ENCODE assay signal across 8 mouse cellular contexts in genomic region chr12:17184303-17184775, GRCm38 (mm10). TPM values are rescaled to one million over a fixed set of nuclear protein-coding genes. Genes with fewer than 3 reads are reported as not detected.
DNase-seq lines count a peak whose midpoint lies in the region; ATAC-seq lines count a peak whose summit lies in the region.

No protein-coding gene starts in this region.

- WGBS in heart, embryonic 15.5 days: 11% methylated on average over 7 of the region's 7 CpGs
- 33% methylated on average over 7 of the region's 7 CpGs for WGBS in neural tube, embryonic 11.5 days

- H3K9ac ChIP-seq in heart, embryonic 15.5 days: no peak overlapping the region
- no peak overlapping the region for H3K9ac ChIP-seq in neural tube, embryonic 11.5 days (ENCODE audit: low read length)

- peaks cover 6% of the 10 kb centered on the region for H3K4me1 ChIP-seq in heart, embryonic 15.5 days (replicated peaks)
- H3K4me1 ChIP-seq in neural tube, embryonic 11.5 days (ENCODE audit: control insufficient read depth, insufficient read depth, low read length): no peaks in the 10 kb centered on the region

- intact Hi-C loops in gastrocnemius, postnatal 14 days (cut with DNase I; ENCODE audit: low total_unique reads): no loop called here
- intact Hi-C loops in left cerebral cortex, postnatal 14 days (cut with DNase I): no loop called here

- DNase-seq in gastrocnemius, postnatal 14 days: peak; percentile 41
- DNase-seq in gastrocnemius, postnatal 10 days: no peak
- DNase-seq in embryo, embryonic 11 days: peak; percentile 63
- DNase-seq in left cerebral cortex, postnatal 14 days (ENCODE audit: low spot score in 2 of 2): peak; percentile 43 to 48
- peak; percentile 42 for DNase-seq in neural tube, embryonic 11.5 days (ENCODE audit: low spot score)
- DNase-seq in cerebellum, postnatal 4 days (ENCODE audit: low spot score in 2 of 2): no peak

- H3K27me3 ChIP-seq in heart, embryonic 15.5 days: peaks cover 7% of the 10 kb centered on the region; the same call in 1 of the 2 replicates
- H3K27me3 ChIP-seq in neural tube, embryonic 11.5 days (ENCODE audit: control insufficient read depth, insufficient read depth, low read length): no peaks in the 10 kb centered on the region

- H3K9me3 ChIP-seq in heart, embryonic 15.5 days (replicated peaks): no peaks in the 10 kb centered on the region
- no peaks in the 10 kb centered on the region for H3K9me3 ChIP-seq in neural tube, embryonic 11.5 days (ENCODE audit: control insufficient read depth, low read length)

- H3K4me3 ChIP-seq in heart, embryonic 15.5 days: peak overlapping the region; percentile 23; the same call in 1 of the 2 replicates
- H3K4me3 ChIP-seq in neural tube, embryonic 11.5 days (ENCODE audit: low read depth, low read length): no peak overlapping the region

- H3K36me3 ChIP-seq in heart, embryonic 15.5 days: no peaks in the 10 kb centered on the region
- no peaks in the 10 kb centered on the region for H3K36me3 ChIP-seq in neural tube, embryonic 11.5 days (ENCODE audit: control insufficient read depth, insufficient read depth, low read length)

- ATAC-seq in heart, embryonic 15.5 days (replicated peaks; ENCODE audit: insufficient number of reproducible peaks, insufficient read depth, low FRiP score, low read depth): peak; percentile 85
- ATAC-seq in neural tube, embryonic 11.5 days (ENCODE audit: insufficient read depth, low FRiP score, low TSS enrichment): peak; percentile 48; the same call in 1 of the 2 replicates
- ATAC-seq in CD4-positive, CD25-positive, alpha-beta regulatory T cell, adult 4 months: no peak

- peak overlapping the region; percentile 61 for H3K27ac ChIP-seq in heart, embryonic 15.5 days
- H3K27ac ChIP-seq in neural tube, embryonic 11.5 days (ENCODE audit: low read depth, low read length): no peak overlapping the region

- peak overlapping the region; percentile 51 for H3K4me2 ChIP-seq in heart, embryonic 15.5 days
- H3K4me2 ChIP-seq in neural tube, embryonic 11.5 days (ENCODE audit: low read depth): no peak overlapping the region

RNA-seq across cellular contexts. Expression of gene Kcnf1, which starts 7.7 kb away (rescaled TPM):
- 1 to 10 TPM in 1 of 2 experiments, under 1 TPM in 1; 1.00 to 1.7 TPM for total RNA-seq in gastrocnemius, postnatal 14 days (2021)
- 1 to 10 TPM; 2.8 to 3.1 TPM for total RNA-seq in gastrocnemius, postnatal 10 days (2021)
- polyA plus RNA-seq in heart, embryonic 15.5 days (2015; fragmentation: Nextera tagmentation; extraction: Ambion mirVana): 0.13 and 0.14 TPM in 2 replicates
- total RNA-seq in left cerebral cortex, postnatal 14 days (2021): 100 to 1,000 TPM; 112 to 119 TPM
- 0.66 and 0.84 TPM in 2 replicates for polyA plus RNA-seq in neural tube, embryonic 11.5 days (2014; fragmentation: Nextera tagmentation; extraction: Ambion mirVana)
- under 1 TPM in 1 of 2 experiments, not detected in 1; 0.08 TPM for polyA plus RNA-seq in CD4-positive, CD25-positive, alpha-beta regulatory T cell, adult 4 months (2017; shearing (Covaris generic))

Comparison
In these comparisons a context has a peak if more than half of its experiments do, and no peak if none do; other contexts are left out.
1. DNase-seq: peak in gastrocnemius, postnatal 14 days (single experiment), embryo, embryonic 11 days (single experiment), left cerebral cortex, postnatal 14 days (2 of 2) and neural tube, embryonic 11.5 days (single experiment); none in gastrocnemius, postnatal 10 days (single experiment) and cerebellum, postnatal 4 days (0 of 2).
2. RNA of gene Kcnf1, which starts 7.7 kb away (total RNA-seq): 112 to 119 TPM in left cerebral cortex, postnatal 14 days; 2.8 to 3.1 TPM in gastrocnemius, postnatal 10 days and 1.00 to 1.7 TPM in gastrocnemius, postnatal 14 days; every median in the first group is over 10 times any median in the second.